Mouse (Mus musculus): ENCODE results near the gene Ugt8a.

Ugt8a gene

GRCm38 (mm10) chr3:125869873-125870272, 68.5 kb downstream of the Ugt8a start:
- no peak for DNase-seq (ENCODE audit: low read depth, low spot score)

GRCm38 (mm10) chr3:125861601-125862000, 76.8 kb downstream of the Ugt8a start:
- no peak for DNase-seq (ENCODE audit: low read depth, low spot score)

GRCm38 (mm10) chr3:125849163-125849872, 89.1 kb downstream of the Ugt8a start:
- DNase-seq (ENCODE audit: low read depth, low spot score): peak; percentile 52

GRCm38 (mm10) chr3:125828051-125828450, 110.4 kb downstream of the Ugt8a start:
- no peak for DNase-seq (ENCODE audit: low read depth, low spot score)

- no peak for DNase-seq (ENCODE audit: low read depth, low spot score)
Observed at GRCm38 (mm10) chr3:125827256-125827655, 111.2 kb downstream of the Ugt8a start.

GRCm38 (mm10) chr3:125819741-125820140, 118.7 kb downstream of the Ugt8a start:
- no peak for DNase-seq (ENCODE audit: low read depth, low spot score)

Measured in brain, embryonic 18.5 days (tissue).